Mouse (Mus musculus) mammary gland, adult 2 months (tissue): ENCODE data around the gene Tmem235. TPM values are rescaled to one million over a fixed set of nuclear protein-coding genes. Genes with fewer than 3 reads are reported as not detected.

Experiments
- polyA plus RNA-seq: library from polyadenylated mRNA; depleted of rRNA; stranded (reverse); fragments of >200 nt; gene quantifications from 2 replicates; pipeline ENCODE4 v1.2.3, GENCODE M21; 2012; ENCODE audit warnings: low replicate concordance; rRNA removed

The Tmem235 gene
- not detected in 2 replicates for polyA plus RNA-seq

GRCm38 (mm10) chr11:117860601-117861000 is at the start of gene Tmem235:
Gene Tmem235, plus strand, starts transcription at chr11:117860752.

GRCm38 (mm10) chr11:117825333-117826101 is 35.0 kb upstream of the Tmem235 start, which contains the start of the genes Afmid and Tk1:
Gene Afmid, plus strand, starts transcription at chr11:117825924.
Gene Tk1, minus strand, starts transcription at chr11:117826092.

GRCm38 (mm10) chr11:117848985-117849671 is 11.4 kb upstream of the Tmem235 start, which contains the start of gene Birc5:
Gene Birc5, plus strand, starts transcription at chr11:117849251.

GRCm38 (mm10) chr11:117872861-117873608 is 12.5 kb downstream of the Tmem235 start, which contains the start of gene Tha1:
Gene Tha1, minus strand, starts transcription at chr11:117873481.

Other genes starting within 250 kb of the Tmem235 start
- gene Tnrc6c, start 206.5 kb upstream of the Tmem235 start, polyA plus RNA-seq, result 27.9 and 32.2 TPM in 2 replicates
- 37.4 and 85.1 TPM in 2 replicates for gene Tmc8, start 78.7 kb upstream of the Tmem235 start, polyA plus RNA-seq
- 57.7 and 79.2 TPM in 2 replicates for gene Tmc6, start 78.6 kb upstream of the Tmem235 start, polyA plus RNA-seq
- gene 6030468B19Rik, start 63.1 kb upstream of the Tmem235 start, polyA plus RNA-seq, result 0.76 and 3.2 TPM in 2 replicates
- 0.08 and 0.09 TPM in 2 replicates for gene Gm20708, start 51.1 kb upstream of the Tmem235 start, polyA plus RNA-seq
- 250 and 297 TPM in 2 replicates for gene Syngr2, start 51.1 kb upstream of the Tmem235 start, polyA plus RNA-seq
- gene Afmid, start 34.8 kb upstream of the Tmem235 start, polyA plus RNA-seq, result 11.2 and 12.3 TPM in 2 replicates
- gene Tk1, start 34.7 kb upstream of the Tmem235 start, polyA plus RNA-seq, result 11.9 and 18.8 TPM in 2 replicates
- gene Birc5, start 11.5 kb upstream of the Tmem235 start, polyA plus RNA-seq, result 1.5 and 2.9 TPM in 2 replicates
- 16.7 and 26.3 TPM in 2 replicates for gene Tha1, start 12.7 kb downstream of the Tmem235 start, polyA plus RNA-seq
- 21.3 and 54.9 TPM in 2 replicates for gene Socs3, start 109.3 kb downstream of the Tmem235 start, polyA plus RNA-seq
- gene Pgs1, start 125.5 kb downstream of the Tmem235 start, polyA plus RNA-seq, result 40.8 and 52.1 TPM in 2 replicates